Mouse (Mus musculus) monocyte, adult 59 days (primary cell): ENCODE data around the gene Col16a1. TPM values are rescaled to one million over a fixed set of nuclear protein-coding genes. Genes with fewer than 3 reads are reported as not detected.

Experiments
- total RNA-seq, 2 experiments: library from RNA; stranded (reverse); gene quantifications; one replicate each; pipeline ENCODE4 v1.2.4; 2023

Col16a1 gene
- under 1 TPM in 1 of 2 experiments, not detected in 1; 0.46 TPM for total RNA-seq

GRCm38 (mm10) chr4:130047331-130048202 lies at the start of gene Col16a1:
Col16a1 (plus strand) TSS chr4:130047840.

GRCm38 (mm10) chr4:130102111-130102651 lies 54.5 kb downstream of the Col16a1 start, which contains the start of gene Pef1:
Pef1 (plus strand) TSS chr4:130102558.

GRCm38 (mm10) chr4:130139214-130139492 lies 91.5 kb downstream of the Col16a1 start, which contains the start of gene Hcrtr1:
Hcrtr1 (minus strand) TSS chr4:130139359.

Other genes starting within 250 kb of the Col16a1 start
- gene Ptp4a2, start 236.6 kb upstream of the Col16a1 start, total RNA-seq, result 100 to 1,000 TPM; 332 to 393 TPM
- gene Spocd1, start 118.6 kb upstream of the Col16a1 start, total RNA-seq, result under 1 TPM; 0.55 to 0.88 TPM
- under 1 TPM in 1 of 2 experiments, not detected in 1; 0.15 TPM for gene Adgrb2, start 63.0 kb upstream of the Col16a1 start, total RNA-seq
- gene Pef1, start 54.7 kb downstream of the Col16a1 start, total RNA-seq, result 10 to 100 TPM; 27.8 to 28.3 TPM
- not detected for gene Hcrtr1, start 91.5 kb downstream of the Col16a1 start, total RNA-seq
- gene Tinagl1, start 127.3 kb downstream of the Col16a1 start, total RNA-seq, result not detected
- not detected for gene Gm853, start 174.6 kb downstream of the Col16a1 start, total RNA-seq
- gene Serinc2, start 231.4 kb downstream of the Col16a1 start, total RNA-seq, result not detected